Mouse (Mus musculus) ES-E14 (cell line): ENCODE measurements around the gene 3110082I17Rik.
"Not testable (repeated sequence)": the region's sequence is repeated elsewhere in the genome, so short reads cannot be mapped to it uniquely, and the experiment has no call there.

ENCODE experiments used
- CHD2 ChIP-seq: IDR thresholded peaks from 2 replicates; pipeline ENCODE4 v1.6.1; 2014; ENCODE audit warnings: mild to moderate bottlenecking, low read depth, low read length, inconsistent platforms
- HCFC1 ChIP-seq: IDR thresholded peaks from 2 replicates; pipeline ENCODE4 v1.6.1; 2012; ENCODE audit warnings: low read length, inconsistent platforms, borderline replicate concordance; ENCODE audit not compliant: insufficient read depth
- MAFK ChIP-seq: IDR thresholded peaks from 2 replicates; pipeline ENCODE4 v1.6.1; 2014; ENCODE audit warnings: mild to moderate bottlenecking, low read depth, low read length, inconsistent platforms; ENCODE audit not compliant: insufficient read depth
- ZC3H11A ChIP-seq: IDR thresholded peaks from 2 replicates; pipeline ENCODE4 v1.6.1; 2012; ENCODE audit warnings: low read depth, mild to moderate bottlenecking, inconsistent platforms, low read length, borderline replicate concordance

DNA sequence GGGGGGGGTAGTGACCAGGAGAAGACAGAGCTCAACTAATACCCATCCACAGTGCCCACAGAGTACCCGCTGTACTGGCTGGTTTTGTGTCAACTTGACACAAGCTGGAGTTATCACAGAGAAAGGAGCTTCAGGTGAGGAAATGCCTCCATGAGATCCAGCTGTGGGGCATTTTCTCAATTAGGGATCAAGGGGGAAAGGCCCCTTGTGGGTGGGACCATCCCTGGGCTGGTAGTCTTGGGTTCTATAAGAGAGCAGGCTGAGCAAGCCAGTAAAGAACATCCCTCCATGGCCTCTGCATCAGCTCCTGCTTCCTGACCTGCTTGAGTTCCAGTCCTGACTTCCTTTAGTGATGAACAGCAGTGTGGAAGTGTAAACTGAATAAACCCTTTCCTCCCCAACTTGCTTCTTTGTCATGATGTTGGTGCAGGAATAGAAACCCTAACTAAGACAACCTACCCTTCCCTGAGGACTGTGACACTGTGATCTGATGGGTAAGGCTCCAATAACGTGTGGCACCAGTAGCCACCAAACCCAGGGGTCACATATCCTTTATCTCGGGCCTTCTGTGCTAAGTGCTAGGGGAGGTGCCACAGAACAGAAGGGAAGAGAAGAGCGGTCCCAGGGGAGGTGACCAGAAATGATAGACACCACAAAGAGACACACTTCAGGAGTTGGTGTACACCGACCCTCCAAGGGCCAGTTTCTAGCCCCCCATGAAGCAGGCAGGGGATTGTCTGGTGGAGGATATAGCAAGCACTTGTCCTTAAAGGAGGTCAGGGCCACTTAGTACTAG is 69.8 kb downstream of the 3110082I17Rik start:
- not testable (repeated sequence) for TF ChIP-seq ZC3H11A, MAFK, CHD2, HCFC1
